Mouse (Mus musculus) lung, postnatal 36 days (tissue): ENCODE measurements around the gene Arhgap24.
A peak's percentile ranks its signal among the peaks of the same experiment; 100 is the strongest.
"Not testable (repeated sequence)": the region's sequence is repeated elsewhere in the genome, so short reads cannot be mapped to it uniquely, and the experiment has no call there.

ENCODE experiments used
- DNase-seq: peaks from one replicate; pipeline ENCODE4 v3.0.0; 2022; ENCODE audit warnings: mixed read lengths

Gene Arhgap24

DNA sequence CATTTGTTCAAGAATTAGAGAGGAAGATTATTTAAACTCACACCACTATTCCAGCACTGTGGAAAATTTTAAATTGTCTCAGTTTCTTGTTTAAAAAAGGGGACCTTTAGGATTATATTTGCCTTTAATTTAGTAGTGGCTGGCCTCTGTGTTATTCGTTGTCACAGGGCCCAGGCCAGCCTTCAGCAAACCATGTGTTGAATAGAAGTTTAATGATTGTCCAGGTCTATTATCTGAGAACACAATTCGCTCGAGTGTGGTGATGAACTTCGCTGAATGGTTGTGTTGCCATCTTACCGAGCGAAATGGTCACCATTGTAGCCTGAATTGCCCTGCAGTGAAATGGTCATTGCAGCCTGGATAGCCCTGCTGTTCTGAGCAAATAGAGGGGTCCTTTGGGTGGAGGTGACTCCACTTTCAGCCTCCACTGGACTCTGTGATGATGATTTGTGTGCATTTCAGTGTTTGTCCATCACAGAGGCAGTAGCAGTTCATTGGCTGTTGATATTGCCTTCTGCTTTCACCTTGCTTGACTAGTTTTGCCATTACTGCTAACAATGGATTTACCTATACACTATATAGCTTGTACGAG lies 329.3 kb downstream of the Arhgap24 start:
- no peak for DNase-seq

DNA sequence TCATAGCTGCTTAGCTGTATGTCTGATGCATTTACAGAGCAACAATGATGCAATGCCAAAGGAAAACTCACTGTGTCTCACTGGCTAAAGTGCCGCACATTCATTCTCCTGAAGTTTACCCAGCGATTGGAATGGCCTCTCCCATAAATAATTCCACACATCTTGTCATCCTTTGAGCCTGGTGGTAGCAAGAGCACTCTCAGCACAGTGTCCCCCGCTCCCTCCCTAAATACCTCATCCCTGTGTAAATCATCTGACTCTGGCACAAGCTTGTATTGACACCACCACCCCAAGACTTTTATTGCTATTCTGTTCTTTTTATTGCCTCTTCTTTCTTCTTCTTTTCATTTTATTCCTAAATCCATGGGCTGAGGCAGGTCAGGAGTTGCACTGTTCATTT lies 332.1 kb downstream of the Arhgap24 start:
- no peak for DNase-seq

DNA sequence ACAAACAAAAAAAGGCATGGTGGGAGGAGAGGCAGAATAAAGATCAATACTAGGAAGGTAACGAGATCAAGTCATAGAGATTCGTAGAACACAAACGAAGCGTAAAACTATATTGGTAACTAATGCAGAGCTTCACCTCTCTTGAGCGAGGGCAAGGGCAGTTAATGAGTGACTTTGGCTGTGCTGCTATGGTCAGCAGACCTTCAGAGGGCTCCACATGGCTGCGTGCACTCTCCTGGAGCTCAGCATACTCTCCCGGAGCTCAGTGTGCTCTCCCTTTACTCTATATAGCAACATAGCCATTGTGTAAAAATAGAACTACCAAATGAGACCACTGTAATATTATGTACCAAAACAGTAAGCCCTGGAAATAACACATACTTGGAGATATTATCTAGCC lies 336.4 kb downstream of the Arhgap24 start:
- DNase-seq = no peak

- peak; percentile 46 for DNase-seq
These were observed 344.3 kb downstream of the Arhgap24 start for GRCm38 (mm10) chr5:102825538-102825937.

DNA sequence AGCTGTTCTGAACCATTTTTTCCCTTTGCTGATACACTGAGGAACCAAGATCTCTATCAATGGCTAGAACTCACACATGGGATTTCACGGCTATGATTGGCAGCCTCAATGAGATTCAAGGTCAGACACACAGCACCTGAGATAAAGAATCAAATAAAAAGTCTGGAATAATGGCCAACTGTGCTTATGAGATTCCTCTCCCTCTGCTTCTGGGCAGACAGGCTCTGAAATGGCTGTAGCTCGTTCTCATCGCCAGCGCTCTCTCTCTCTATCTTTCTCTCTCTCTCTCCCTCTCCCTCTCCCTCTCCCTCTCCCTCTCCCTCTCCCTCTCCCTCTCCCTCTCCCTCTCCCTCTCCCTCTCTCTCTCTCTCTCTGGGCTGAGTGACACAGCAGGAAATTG lies 357.9 kb downstream of the Arhgap24 start:
- DNase-seq = no peak

DNA sequence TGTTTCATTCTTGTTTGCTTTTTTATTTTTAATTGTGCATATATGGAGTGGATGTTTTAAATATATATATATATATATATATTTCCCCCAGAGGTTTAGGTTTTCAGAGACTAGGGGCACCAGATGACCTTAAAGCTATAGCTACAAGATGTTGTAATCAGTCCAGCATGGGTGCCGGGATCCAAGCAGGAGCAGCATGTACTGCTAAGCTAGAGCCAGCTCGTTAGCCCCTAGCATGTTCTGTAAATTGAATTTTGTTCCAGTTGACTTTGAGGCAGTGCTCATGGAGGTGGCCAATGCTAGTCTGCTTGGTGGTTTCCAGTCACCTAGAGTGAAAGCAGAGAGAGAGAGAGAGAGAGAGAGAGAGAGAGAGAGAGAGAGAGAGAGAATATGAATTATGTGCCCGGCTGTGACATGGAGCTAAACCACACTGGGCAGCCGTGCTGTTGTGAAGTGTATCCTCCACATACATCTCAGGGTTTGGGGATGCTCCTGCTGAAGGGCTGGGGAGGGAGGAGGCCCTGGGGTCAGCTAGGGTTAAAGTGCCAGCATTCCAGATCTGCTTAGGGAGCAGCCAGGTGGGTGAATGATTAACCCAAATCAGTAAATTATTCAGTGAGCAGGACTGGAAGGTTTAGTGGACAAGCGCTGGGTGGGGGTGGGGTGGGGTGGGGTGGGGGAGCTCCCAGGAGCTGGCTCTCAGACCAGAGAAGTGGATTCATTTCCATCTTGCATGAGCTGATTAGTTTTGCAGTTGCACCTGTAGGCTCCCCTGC lies 362.9 kb downstream of the Arhgap24 start:
- DNase-seq = no peak

- peak; percentile 83 for DNase-seq
These were observed 363.8 kb downstream of the Arhgap24 start for GRCm38 (mm10) chr5:102844731-102845598.

DNA sequence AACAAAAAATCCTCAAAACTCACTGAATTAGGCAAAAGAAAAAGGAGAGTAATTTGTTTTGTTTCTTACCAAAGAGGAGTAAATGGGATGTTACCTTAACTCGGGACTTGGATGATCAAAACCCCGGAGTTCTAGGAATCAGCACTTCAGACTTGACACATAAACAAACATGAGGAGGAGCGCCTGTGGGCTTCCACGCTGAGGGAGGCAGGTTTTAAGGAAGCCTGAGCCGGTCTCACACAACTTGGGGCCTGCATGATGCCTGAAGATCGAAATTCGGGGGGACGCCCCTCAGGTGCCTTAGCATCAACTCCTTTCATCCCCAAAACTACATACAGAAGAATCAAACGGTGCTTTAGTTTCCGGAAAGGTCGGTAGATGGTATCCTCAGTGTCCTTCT lies 364.6 kb downstream of the Arhgap24 start:
- no peak for DNase-seq

DNA sequence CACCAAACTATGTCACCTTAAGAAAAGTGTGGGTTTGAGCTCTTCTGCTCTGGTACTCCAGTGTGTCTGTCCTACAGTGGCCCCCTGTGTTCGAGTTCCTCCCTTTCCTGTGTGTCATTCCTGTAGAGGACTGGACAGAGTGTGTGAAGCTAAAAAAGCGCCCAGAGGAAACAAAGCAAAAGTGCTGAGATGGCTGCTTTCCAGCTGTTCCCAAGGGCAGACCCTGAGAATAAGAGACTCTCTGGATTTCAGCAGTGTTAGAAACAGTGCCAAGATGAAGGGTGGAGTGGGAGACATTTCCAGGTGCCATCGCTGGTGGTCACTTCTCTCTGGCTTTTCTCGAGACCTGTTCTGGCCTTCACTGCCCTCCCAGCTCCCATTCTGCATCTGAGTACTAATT lies 366.7 kb downstream of the Arhgap24 start:
- no peak for DNase-seq

DNA sequence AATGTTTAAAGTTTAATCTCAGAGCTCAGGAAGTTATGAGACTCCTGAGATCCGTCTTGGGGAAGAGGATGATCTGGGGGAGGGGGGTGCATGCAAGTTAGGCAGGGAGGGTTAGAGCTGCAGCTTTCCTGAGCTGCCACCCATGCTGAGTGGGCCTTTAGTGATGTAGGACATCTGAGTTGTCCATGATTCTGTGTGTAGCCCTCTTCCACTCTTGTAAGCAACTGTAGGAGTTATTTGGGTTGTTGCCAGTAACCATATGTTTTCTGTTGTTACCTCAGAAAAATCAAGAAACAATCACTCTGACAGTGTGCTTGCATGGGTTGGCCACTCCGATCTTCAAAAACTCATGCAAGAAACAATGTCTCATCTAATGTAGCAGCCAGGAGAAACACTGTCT lies 370.6 kb downstream of the Arhgap24 start:
- DNase-seq = no peak

DNA sequence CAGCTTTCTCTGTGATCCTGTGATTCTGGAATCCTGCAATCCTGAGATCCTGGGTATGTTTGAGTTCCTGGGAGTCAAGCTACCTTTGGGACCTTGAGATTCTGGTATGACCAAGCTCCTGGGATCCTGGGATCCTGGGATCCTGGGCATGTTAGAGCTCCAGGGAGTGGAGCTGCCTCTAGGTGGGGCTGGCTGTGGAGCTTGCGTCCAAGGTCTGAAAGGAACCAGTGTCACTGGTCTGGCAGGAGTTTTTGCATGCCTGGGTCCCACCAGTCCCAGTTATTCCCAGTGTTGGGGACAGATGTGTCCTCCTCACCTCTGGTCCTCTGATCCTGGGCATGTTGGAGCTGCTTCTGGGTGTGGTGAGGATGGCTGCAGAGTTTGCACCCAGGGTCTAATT lies 372.6 kb downstream of the Arhgap24 start:
- DNase-seq = no peak

DNA sequence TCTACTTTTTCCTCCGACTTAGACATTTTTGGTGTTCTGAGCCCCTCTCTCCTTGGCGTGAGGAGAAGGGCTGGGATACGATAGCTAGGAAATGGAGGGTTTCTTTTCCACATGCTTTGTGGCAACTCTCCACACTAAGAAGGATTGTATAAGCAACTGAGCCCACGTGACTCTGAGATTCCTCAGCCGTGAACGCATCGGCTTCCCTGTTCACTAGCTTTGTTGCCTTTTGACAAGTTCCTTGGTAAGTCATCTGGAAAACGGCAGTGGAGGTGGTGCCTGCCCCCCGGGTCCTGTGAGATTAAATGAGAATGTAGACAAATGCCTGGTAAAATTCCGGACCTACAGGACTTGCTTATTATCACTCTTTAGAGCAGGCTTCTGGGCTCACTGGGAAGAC lies 374.6 kb downstream of the Arhgap24 start:
- no peak for DNase-seq

GRCm38 (mm10) chr5:102858047-102858446 lies 376.9 kb downstream of the Arhgap24 start:
- no peak for DNase-seq

GRCm38 (mm10) chr5:102859749-102860148 lies 378.6 kb downstream of the Arhgap24 start:
- no peak for DNase-seq

DNA sequence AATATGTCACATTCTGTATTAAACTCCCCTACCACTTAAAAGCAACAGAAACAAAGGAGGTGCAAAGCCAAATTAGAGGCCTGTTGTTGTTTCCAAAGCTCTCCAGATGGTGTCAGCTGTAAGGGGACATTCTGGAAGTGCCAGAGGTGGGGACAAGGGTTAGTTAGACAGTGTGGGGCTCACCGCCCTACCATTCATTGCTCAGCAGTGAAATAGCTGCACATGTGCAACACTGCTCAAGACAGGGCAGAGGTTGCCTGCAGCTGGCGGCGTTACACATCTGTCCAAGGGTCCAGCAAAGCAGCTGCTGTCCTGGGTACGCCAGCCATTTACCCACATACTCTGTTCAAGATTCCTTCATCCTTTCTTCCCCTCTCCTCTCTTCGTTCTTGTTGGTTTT lies 387.0 kb downstream of the Arhgap24 start:
- peak; percentile 24 for DNase-seq

GRCm38 (mm10) chr5:102872996-102873395 lies 391.8 kb downstream of the Arhgap24 start:
- DNase-seq = not testable (repeated sequence)

GRCm38 (mm10) chr5:102874605-102875298 lies 393.6 kb downstream of the Arhgap24 start:
- DNase-seq = peak; percentile 74

DNA sequence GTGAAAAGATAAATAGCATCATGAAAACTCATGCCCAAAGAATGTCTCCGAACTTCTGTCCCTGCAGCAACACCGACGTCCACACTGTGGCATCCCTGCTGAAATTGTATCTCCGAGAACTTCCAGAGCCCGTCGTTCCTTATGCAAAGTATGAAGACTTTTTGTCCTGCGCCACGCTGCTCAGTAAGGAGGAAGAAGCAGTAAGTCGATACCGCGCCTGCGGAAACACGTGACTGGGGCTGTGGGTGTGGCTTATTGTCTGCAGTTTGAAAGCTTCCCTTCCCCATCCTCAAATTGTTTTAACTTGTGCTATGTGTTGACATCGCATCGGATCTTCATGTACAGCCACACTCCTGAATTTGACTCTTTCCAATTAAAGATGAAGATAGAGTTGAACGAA lies 394.4 kb downstream of the Arhgap24 start:
- no peak for DNase-seq

GRCm38 (mm10) chr5:102888482-102889162 lies 407.4 kb downstream of the Arhgap24 start:
- DNase-seq = no peak

GRCm38 (mm10) chr5:102889163-102889488 lies 407.9 kb downstream of the Arhgap24 start:
- DNase-seq = no peak

DNA sequence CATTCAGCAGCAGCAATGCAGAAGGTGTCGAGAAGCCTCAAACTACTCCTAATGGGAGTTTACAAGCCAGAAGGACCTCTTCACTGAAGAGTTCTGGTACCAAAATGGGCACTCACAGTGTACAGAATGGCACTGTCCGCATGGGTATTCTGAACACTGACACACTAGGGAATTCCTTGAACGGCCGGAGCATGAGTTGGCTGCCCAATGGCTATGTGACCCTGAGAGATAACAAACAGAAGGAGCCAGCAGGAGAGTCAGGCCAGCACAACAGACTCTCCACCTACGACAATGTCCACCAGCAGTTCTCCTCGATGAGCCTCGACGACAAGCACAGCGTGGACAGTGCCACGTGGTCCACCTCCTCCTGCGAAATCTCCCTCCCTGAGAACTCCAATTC lies 411.0 kb downstream of the Arhgap24 start:
- DNase-seq = no peak

- no peak for DNase-seq
These were observed 417.1 kb downstream of the Arhgap24 start for GRCm38 (mm10) chr5:102898301-102898700.
